Mouse (Mus musculus): ENCODE data around the gene Gm14743. TPM values are rescaled to one million over a fixed set of nuclear protein-coding genes. Genes with fewer than 3 reads are reported as not detected.
"Not testable (repeated sequence)": the region's sequence is repeated elsewhere in the genome, so short reads cannot be mapped to it uniquely, and the experiment has no call there.

The Gm14743 gene
- not detected for polyA plus RNA-seq (2012; fragmentation: generic; extraction: Trizol)
- long read RNA-seq, experiment 1, result 0 reads
- long read RNA-seq, experiment 2, result 0 reads

DNA sequence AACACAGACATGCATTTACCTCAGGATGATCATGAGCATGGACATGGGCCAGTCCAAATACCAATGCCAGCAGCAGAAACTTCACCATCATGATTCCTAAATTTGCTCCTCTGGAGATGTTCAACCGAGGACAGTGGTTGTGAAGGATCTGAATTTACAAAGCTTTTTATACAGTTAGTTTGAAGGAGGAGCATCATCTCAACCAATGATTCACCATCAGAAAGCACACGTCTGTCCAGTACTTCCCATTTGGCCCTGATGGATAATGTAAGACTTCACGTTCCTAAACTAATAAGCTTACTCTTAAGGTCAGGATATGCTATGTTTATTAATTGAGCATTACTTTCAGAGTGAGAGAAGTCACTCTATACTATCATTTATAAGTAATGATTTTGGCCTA, at the start of gene Gm14743:
Gene Gm14743 (minus strand): TSS at position 101 of the 400 bp plus-strand sequence.
- H3ac ChIP-seq (ENCODE audit: control insufficient read depth, insufficient read length, low read depth); H3K36me3 ChIP-seq (ENCODE audit: control insufficient read depth, insufficient read depth); H3K79me2 ChIP-seq (ENCODE audit: control insufficient read depth, insufficient read depth): not testable (repeated sequence)

DNA sequence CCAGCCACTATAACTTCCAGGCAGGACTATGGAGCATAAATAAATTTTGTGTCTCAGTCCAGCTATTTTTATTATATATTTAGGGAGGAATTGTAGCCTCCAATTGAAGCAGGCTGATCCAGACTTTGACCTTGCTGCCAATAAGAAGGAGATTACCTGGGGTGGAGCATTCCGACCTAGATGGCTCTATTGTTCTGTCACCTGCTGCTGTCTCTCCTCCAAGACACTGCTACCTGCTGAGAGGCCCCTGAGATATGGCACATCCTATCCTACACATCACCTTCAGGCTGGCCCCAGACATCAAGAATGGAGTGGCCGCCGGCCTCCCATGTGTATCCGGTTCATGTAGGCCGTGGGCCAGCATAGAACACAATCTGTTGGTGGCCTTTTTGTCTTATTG, 42.9 kb downstream of the Gm14743 start:
- TF ChIP-seq CEBPB (IDR thresholded peaks at IDR 0.05; ENCODE audit: low read depth) (no peak), MYOG (IDR thresholded peaks at IDR 0.05; ENCODE audit: control insufficient read depth, extremely low read depth, insufficient read length) (no peak), MYOD1 (IDR thresholded peaks at IDR 0.05; ENCODE audit: control insufficient read depth, insufficient read length, low read depth) (no peak), USF1 (IDR thresholded peaks at IDR 0.05; ENCODE audit: low read depth) (no peak), CTCF (IDR thresholded peaks at IDR 0.05; ENCODE audit: control insufficient read depth, insufficient read depth, insufficient read length) (no peak), MAX (IDR thresholded peaks at IDR 0.05) (no peak), FOSL1 (IDR thresholded peaks at IDR 0.05; ENCODE audit: insufficient read depth, low read length, poor library complexity, severe bottlenecking) (no peak)
- Histone ChIP-seq H3K4me3 (ENCODE audit: insufficient read depth, poor library complexity, severe bottlenecking) (no peak overlapping the region), H3K79me3 (ENCODE audit: low read depth) (no peaks in the 10 kb centered on the region), H3K27me3 (ENCODE audit: control insufficient read depth, insufficient read depth, insufficient read length) (no peaks in the 10 kb centered on the region), H3K36me3 (ENCODE audit: control insufficient read depth, insufficient read depth) (no peaks in the 10 kb centered on the region), H3ac (ENCODE audit: control insufficient read depth, insufficient read length, low read depth) (no peak overlapping the region), H3K79me2 (ENCODE audit: control insufficient read depth, insufficient read depth) (no peaks in the 10 kb centered on the region)

More for the DNA sequence above, at the start of gene Gm14743:
- not testable (repeated sequence) for H3K4me3 ChIP-seq (ENCODE audit: insufficient read depth, poor library complexity, severe bottlenecking); H3K79me3 ChIP-seq (ENCODE audit: low read depth); H3K27me3 ChIP-seq (ENCODE audit: control insufficient read depth, insufficient read depth, insufficient read length)

DNA sequence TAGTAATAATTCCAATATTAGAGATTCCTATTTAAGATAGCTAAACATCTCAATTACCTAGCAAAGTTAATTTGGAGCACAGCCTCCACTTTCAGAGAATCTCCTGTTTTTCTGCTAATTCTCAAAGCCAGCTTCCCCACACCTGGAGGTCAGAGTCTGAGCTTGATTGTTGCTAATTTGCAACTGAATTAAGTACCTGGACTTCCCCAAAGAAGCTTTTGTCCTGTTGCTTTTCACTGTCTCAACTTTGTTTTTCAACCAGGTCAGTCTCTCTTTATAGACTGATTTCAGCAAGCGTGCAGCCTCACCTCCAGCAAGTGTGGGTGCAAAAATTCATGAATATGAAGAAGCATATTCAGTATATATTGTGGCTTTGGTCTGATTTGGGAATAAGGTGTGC, 43.5 kb downstream of the Gm14743 start:
- not testable (repeated sequence) for H3ac ChIP-seq (ENCODE audit: control insufficient read depth, insufficient read length, low read depth); H3K79me2 ChIP-seq (ENCODE audit: control insufficient read depth, insufficient read depth); H3K79me3 ChIP-seq (ENCODE audit: low read depth); H3K36me3 ChIP-seq (ENCODE audit: control insufficient read depth, insufficient read depth); H3K27me3 ChIP-seq (ENCODE audit: control insufficient read depth, insufficient read depth, insufficient read length); H3K4me3 ChIP-seq (ENCODE audit: insufficient read depth, poor library complexity, severe bottlenecking)

Other genes with a start within 250 kb of the Gm14743 start
- gene Obp1a, start 154.5 kb downstream of the Gm14743 start, polyA plus RNA-seq (2012; fragmentation: generic; extraction: Trizol), result not detected
- not detected for gene Gm5938, start 120.5 kb downstream of the Gm14743 start, polyA plus RNA-seq (2012; fragmentation: generic; extraction: Trizol)
- not detected for gene Obp1b, start 59.1 kb downstream of the Gm14743 start, polyA plus RNA-seq (2012; fragmentation: generic; extraction: Trizol)
- gene 4930480E11Rik, start 123.7 kb upstream of the Gm14743 start, polyA plus RNA-seq (2012; fragmentation: generic; extraction: Trizol), result not detected